In the genomic region with DNA sequence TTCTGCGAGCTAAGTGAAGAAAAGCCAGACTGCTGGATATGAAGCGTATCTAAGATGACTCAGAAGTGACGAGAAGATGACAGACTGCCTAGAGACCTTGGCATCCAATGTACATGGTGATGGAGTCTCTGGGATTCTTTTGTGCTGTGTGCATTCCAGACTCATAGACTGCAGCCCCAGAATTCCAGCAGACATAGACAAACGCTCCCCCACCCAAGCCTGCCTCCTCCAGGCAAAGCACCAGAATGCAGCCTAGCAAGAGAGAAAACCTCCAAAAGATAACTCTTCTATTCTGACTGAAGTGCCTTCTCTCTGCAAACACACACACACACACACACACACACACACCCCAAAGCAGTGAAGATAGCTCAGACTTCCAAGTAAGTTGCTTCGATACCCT, we compare ENCODE assay signal across 14 mouse cellular contexts. TPM values are rescaled to one million over a fixed set of nuclear protein-coding genes. Genes with fewer than 3 reads are reported as not detected.
DNase-seq lines count a peak whose midpoint lies in the region; TF ChIP-seq lines count a peak whose summit lies in the region.
"Had no signal": no experiment of that assay in that cellular context is flagged by ENCODE, and none has a peak within 500 bp of the region (broad histone marks: within the 10 kb centered on the region; RNA-seq: fewer than 3 reads in every experiment).

No protein-coding gene starts in this region.

- TF ChIP-seq EP300 in MEL (IDR thresholded peaks at IDR 0.05; ENCODE audit: low read depth in 1 of 2, low read length in 2 of 2): no peak

- H3K79me2 ChIP-seq in MEL (ENCODE audit: control insufficient read depth, insufficient read depth, low read length, poor library complexity): no peaks in the 10 kb centered on the region
- H3K79me2 ChIP-seq in macrophage (ENCODE audit: inconsistent target): no peaks in the 10 kb centered on the region

- no peak overlapping the region for H3K27ac ChIP-seq in kidney, adult 2 months (ENCODE audit: insufficient read depth, low read depth, low read length)
- no peak overlapping the region for H3K27ac ChIP-seq in MEL (ENCODE audit: control insufficient read depth, low read depth, low read length)
- H3K27ac ChIP-seq in macrophage: peak overlapping the region; percentile 98
- H3K27ac ChIP-seq: hindbrain, embryonic 10.5 days; lung, embryonic 15.5 days; midbrain, embryonic 15.5 days had no signal

- no peaks in the 10 kb centered on the region for H3K36me3 ChIP-seq in kidney, adult 2 months (ENCODE audit: control insufficient read depth, insufficient read depth, low read length)
- H3K36me3 ChIP-seq in MEL (ENCODE audit: control insufficient read depth in 1 of 2, insufficient read depth in 2 of 2, low read length in 2 of 2): peaks cover 0 to 4% of the 10 kb centered on the region in 2 experiments; a peak in 1 of 4 replicates
- H3K36me3 ChIP-seq in macrophage (ENCODE audit: inconsistent target): no peaks in the 10 kb centered on the region
- H3K36me3 ChIP-seq: hindbrain, embryonic 10.5 days; lung, embryonic 15.5 days; midbrain, embryonic 15.5 days had no signal

- WGBS in kidney, adult 2 months: 81% methylated on average over 5 of the region's 5 CpGs
- WGBS in macrophage (ENCODE audit: missing documents): 48% methylated on average over 5 of the region's 5 CpGs

- DNase-seq in kidney, adult 2 months: no peak
- DNase-seq in kidney, adult 11 months: no peak
- DNase-seq in 416B (ENCODE audit: low read depth): peak; percentile 31
- peak; percentile 57 for DNase-seq in MEL (ENCODE audit: low read depth, low spot score)
- no peak for DNase-seq in left cerebral cortex, postnatal 36 days (ENCODE audit: low spot score in 2 of 2)
- DNase-seq in right cerebral cortex, postnatal 4 days: no peak
- DNase-seq in gastrocnemius, adult 18-20 months (ENCODE audit: low spot score): no peak
- DNase-seq: cerebellum, postnatal 10 days; left cerebral cortex, postnatal 4 days; right cerebral cortex, postnatal 25 days had no signal

- no peaks in the 10 kb centered on the region for H3K4me1 ChIP-seq in kidney, adult 2 months (ENCODE audit: control insufficient read depth, insufficient read depth, low read length)
- peaks cover 0 to 14% of the 10 kb centered on the region in 2 experiments; a peak in 2 of 4 replicates for H3K4me1 ChIP-seq in MEL (ENCODE audit: control insufficient read depth in 1 of 2, insufficient read depth in 2 of 2, low read length in 2 of 2)
- H3K4me1 ChIP-seq: lung, embryonic 15.5 days; midbrain, embryonic 15.5 days had no signal

- intact Hi-C loops in left cerebral cortex, postnatal 36 days (cut with DNase I): no loop called here

- H3K9ac ChIP-seq in MEL (ENCODE audit: control insufficient read depth, low read depth, low read length, poor library complexity, severe bottlenecking): peak overlapping the region; percentile 34; the same call in 1 of the 2 replicates
- H3K9ac ChIP-seq: lung, embryonic 15.5 days; midbrain, embryonic 15.5 days had no signal

- no peaks in the 10 kb centered on the region for H3K27me3 ChIP-seq in kidney, adult 2 months (replicated peaks; ENCODE audit: control insufficient read depth, insufficient read depth, low read length)
- H3K27me3 ChIP-seq in MEL (ENCODE audit: control insufficient read depth in 1 of 2, insufficient read depth in 2 of 2, low read length in 2 of 2): no peaks in the 10 kb centered on the region
- H3K27me3 ChIP-seq: lung, embryonic 15.5 days; midbrain, embryonic 15.5 days had no signal

- H3K4me3 ChIP-seq in kidney, adult 2 months (ENCODE audit: insufficient read depth, low read depth, low read length): no peak overlapping the region
- peak overlapping the region; percentile 5 to 45 for H3K4me3 ChIP-seq in MEL (ENCODE audit: control insufficient read depth in 1 of 2, insufficient read depth in 1 of 2, low read depth in 2 of 2, low read length in 2 of 2)
- peak overlapping the region; percentile 22 for H3K4me3 ChIP-seq in macrophage (ENCODE audit: inconsistent target)
- H3K4me3 ChIP-seq: hindbrain, embryonic 10.5 days; lung, embryonic 15.5 days; midbrain, embryonic 15.5 days had no signal

- TF ChIP-seq CTCF in kidney, adult 2 months (conservative IDR thresholded peaks at IDR 0.05; ENCODE audit: insufficient read depth, insufficient read length, low read depth, low read length): 0 out of 2 replicates have a peak, but pooled peaks have one; percentile 12
- TF ChIP-seq CTCF in MEL (IDR thresholded peaks at IDR 0.05 in 2 of 3, conservative IDR thresholded peaks at IDR 0.05 in 1 of 3; ENCODE audit: control insufficient read depth in 1 of 3, insufficient read depth in 1 of 3, low read depth in 2 of 3, low read length in 3 of 3, poor library complexity in 1 of 3, severe bottlenecking in 1 of 3): peak; percentile 56 to 69 (median 57)

- no peaks in the 10 kb centered on the region for H3K9me3 ChIP-seq in MEL (replicated peaks; ENCODE audit: insufficient read depth, low read length)
- H3K9me3 ChIP-seq: hindbrain, embryonic 10.5 days; lung, embryonic 15.5 days; midbrain, embryonic 15.5 days had no signal

- TF ChIP-seq RAD21 in MEL (IDR thresholded peaks at IDR 0.05; ENCODE audit: low read depth, low read length): peak; percentile 22

- no peak for TF ChIP-seq POLR2A in kidney, adult 2 months (IDR thresholded peaks at IDR 0.05; ENCODE audit: low read depth, low read length)
- TF ChIP-seq POLR2A in MEL (IDR thresholded peaks at IDR 0.05; ENCODE audit: control insufficient read depth in 1 of 2, insufficient read depth in 1 of 2, low read depth in 1 of 2, low read length in 2 of 2, poor library complexity in 1 of 2): no peak

TF ChIP-seq in MEL, 35 proteins besides CTCF, POLR2A, EP300 and RAD21:
- peak; percentile 42; the same call in 1 of the 2 replicates for TF ChIP-seq SIN3A (IDR thresholded peaks at IDR 0.05; ENCODE audit: low read length)
- no peak for TF ChIP-seq TBP (IDR thresholded peaks at IDR 0.05; ENCODE audit: low read depth, low read length)
- TF ChIP-seq MAZ (IDR thresholded peaks at IDR 0.05; ENCODE audit: low read depth, low read length): 0 out of 2 replicates have a peak, but pooled peaks have one; percentile 28
- no peak for TF ChIP-seq MYB (IDR thresholded peaks at IDR 0.05; ENCODE audit: low read depth, low read length)
- no peak for TF ChIP-seq E2F4 (IDR thresholded peaks at IDR 0.05; ENCODE audit: borderline replicate concordance, low read depth, low read length)
- TF ChIP-seq ELF1 (IDR thresholded peaks at IDR 0.05; ENCODE audit: low read depth, low read length): no peak
- no peak for TF ChIP-seq RCOR1 (IDR thresholded peaks at IDR 0.05; ENCODE audit: low read depth, low read length)
- peak; percentile 37 for TF ChIP-seq SMC3 (IDR thresholded peaks at IDR 0.05; ENCODE audit: low read depth, low read length)
- no peak for TF ChIP-seq ZMIZ1 (IDR thresholded peaks at IDR 0.05; ENCODE audit: low read depth, low read length)
- TF ChIP-seq MEF2A (IDR thresholded peaks at IDR 0.05; ENCODE audit: extremely low read depth, insufficient replicate concordance, low read depth, low read length, poor library complexity, severe bottlenecking): no peak
- TF ChIP-seq MAX (IDR thresholded peaks at IDR 0.05; ENCODE audit: low read length): no peak
- TF ChIP-seq BHLHE40 (IDR thresholded peaks at IDR 0.05; ENCODE audit: borderline replicate concordance, low read depth, low read length): no peak

RNA-seq across cellular contexts. Expression of gene Ube2q1, which starts 22.3 kb away (rescaled TPM):
- 24.7 and 27.2 TPM in 2 replicates for polyA plus RNA-seq in kidney, adult 2 months (2012; rRNA removed)
- total RNA-seq in MEL (2012; rRNA removed): 72.6 and 73.8 TPM in 2 replicates
- 100 to 1,000 TPM in 1 of 2 experiments, 10 to 100 TPM in 1; 89.0 to 162 TPM for polyA plus RNA-seq in MEL (2012; ENCODE audit: insufficient read depth in 1 of 2, insufficient read length in 2 of 2, low read depth in 1 of 2, low replicate concordance in 2 of 2, missing spikeins in 1 of 2)
- 100 to 1,000 TPM in 10 of 26 experiments, 10 to 100 TPM in 16; 35.4 to 137 (median 77.0) TPM for total RNA-seq in macrophage (2018; cell fraction: chromatin; rRNA removed)
- total RNA-seq in macrophage (2018; cell fraction: cytosol; rRNA removed): 100 to 1,000 TPM in 20 of 26 experiments, 10 to 100 TPM in 6; 75.1 to 133 (median 110) TPM
- 100 to 1,000 TPM in 7 of 26 experiments, 10 to 100 TPM in 19; 44.7 to 139 (median 80.3) TPM for total RNA-seq in macrophage (2018; cell fraction: nucleus; rRNA removed)
- 104 to 201 TPM (median 119 TPM) in 3 replicates for polyA plus RNA-seq in macrophage (2018)
- total RNA-seq in left cerebral cortex, postnatal 36 days (2021): 10 to 100 TPM; 83.9 to 91.6 TPM
- 10 to 100 TPM; 13.1 to 14.0 TPM for total RNA-seq in gastrocnemius, adult 18-20 months (2021)

RNA-seq across cellular contexts. Expression of gene Chrnb2, which starts 31.3 kb away (rescaled TPM):
- polyA plus RNA-seq in kidney, adult 2 months (2012; rRNA removed): 1.6 and 1.8 TPM in 2 replicates
- total RNA-seq in MEL (2012; rRNA removed): 0.98 and 1.6 TPM in 2 replicates
- polyA plus RNA-seq in MEL (2012; ENCODE audit: insufficient read depth in 1 of 2, insufficient read length in 2 of 2, low read depth in 1 of 2, low replicate concordance in 2 of 2, missing spikeins in 1 of 2) (1 to 10 TPM in 1 of 2 experiments, not detected in 1; 4.0 TPM), macrophage (2018) (0.20 to 0.30 TPM (median 0.26 TPM) in 3 replicates)
- 1 to 10 TPM in 13 of 26 experiments, under 1 TPM in 13; 0.29 to 1.7 (median 1.00) TPM for total RNA-seq in macrophage (2018; cell fraction: chromatin; rRNA removed)
- total RNA-seq in macrophage (2018; cell fraction: cytosol; rRNA removed): under 1 TPM; 0.14 to 0.55 (median 0.27) TPM
- total RNA-seq in macrophage (2018; cell fraction: nucleus; rRNA removed): 1 to 10 TPM in 10 of 26 experiments, under 1 TPM in 16; 0.15 to 1.4 (median 0.89) TPM
- 10 to 100 TPM; 27.5 to 29.1 TPM for total RNA-seq in left cerebral cortex, postnatal 36 days (2021)
- under 1 TPM; 0.09 to 0.16 TPM for total RNA-seq in gastrocnemius, adult 18-20 months (2021)

RNA-seq across cellular contexts. Expression of gene She, which starts 35.4 kb away (rescaled TPM):
- 3.3 and 4.1 TPM in 2 replicates for polyA plus RNA-seq in kidney, adult 2 months (2012; rRNA removed)
- 3.3 and 5.3 TPM in 2 replicates for total RNA-seq in MEL (2012; rRNA removed)
- polyA plus RNA-seq in MEL (2012; ENCODE audit: insufficient read depth in 1 of 2, insufficient read length in 2 of 2, low read depth in 1 of 2, low replicate concordance in 2 of 2, missing spikeins in 1 of 2): 1 to 10 TPM in 1 of 2 experiments, not detected in 1; 3.5 TPM
- not detected for total RNA-seq in macrophage (2018; cell fraction: chromatin; rRNA removed)
- total RNA-seq in macrophage (2018; cell fraction: cytosol; rRNA removed): under 1 TPM in 8 of 26 experiments, not detected in 18; 0.03 to 0.05 (median 0.05) TPM
- total RNA-seq in macrophage (2018; cell fraction: nucleus; rRNA removed): not detected
- not detected in 3 replicates for polyA plus RNA-seq in macrophage (2018)
- 1 to 10 TPM; 2.9 to 4.0 TPM for total RNA-seq in left cerebral cortex, postnatal 36 days (2021)
- total RNA-seq in gastrocnemius, adult 18-20 months (2021): 1 to 10 TPM; 2.8 to 4.8 TPM

Comparison
In these comparisons a context has a peak if more than half of its experiments do, and no peak if none do; other contexts are left out.
1. DNase-seq: peak in 416B (single experiment) and MEL (single experiment); none in kidney, adult 2 months (single experiment), kidney, adult 11 months (single experiment), left cerebral cortex, postnatal 36 days (0 of 2), right cerebral cortex, postnatal 4 days (single experiment) and gastrocnemius, adult 18-20 months (single experiment).
2. RNA of gene Chrnb2, which starts 31.3 kb away (total RNA-seq): 27.5 to 29.1 TPM in left cerebral cortex, postnatal 36 days; 0.98 to 1.6 TPM in MEL and 0.09 to 0.16 TPM in gastrocnemius, adult 18-20 months; every median in the first group is over 10 times any median in the second.